Mouse (Mus musculus): ENCODE measurements around the gene 6430571L13Rik.

- TF ChIP-seq CTCF (IDR thresholded peaks at IDR 0.05; ENCODE audit: low read depth) (no peak), EP300 (IDR thresholded peaks at IDR 0.05; ENCODE audit: low read depth) (no peak)
These were observed 34.5 kb upstream of the 6430571L13Rik start for GRCm38 (mm10) chr9:107305601-107306542.

All from liver, embryonic 14.5 days (tissue).